Mouse (Mus musculus): ENCODE measurements around the gene Nrip3. TPM values are rescaled to one million over a fixed set of nuclear protein-coding genes. Genes with fewer than 3 reads are reported as not detected.

Nrip3 gene
- total RNA-seq (2018; cell fraction: chromatin; rRNA removed): under 1 TPM in 4 of 26 experiments, not detected in 22; 0.17 to 0.53 (median 0.25) TPM
- total RNA-seq (2018; cell fraction: cytosol; rRNA removed): under 1 TPM in 5 of 26 experiments, not detected in 21; 0.03 to 0.09 (median 0.04) TPM
- under 1 TPM in 7 of 26 experiments, not detected in 19; 0.12 to 0.69 (median 0.18) TPM for total RNA-seq (2018; cell fraction: nucleus; rRNA removed)
- not detected in 3 replicates for polyA plus RNA-seq (2018)

- whole genome bisulfite sequencing (ENCODE audit: missing documents): 5% methylated on average over 50 of the region's 52 CpGs
- H3K4me3 ChIP-seq (ENCODE audit: inconsistent target): no peak within 1 kb of the TSS
- H3K36me3 ChIP-seq (ENCODE audit: inconsistent target): no peaks in the 10 kb centered on the region
- H3K27ac ChIP-seq: no peak within 1 kb of the TSS
- no peaks in the 10 kb centered on the region for H3K79me2 ChIP-seq (ENCODE audit: inconsistent target)
Measured at GRCm38 (mm10) chr7:109781470-109782203, at the start of gene Nrip3. Gene Nrip3 (minus strand): TSS chr7:109782025.

- no peak overlapping the region for H3K27ac ChIP-seq
- WGBS (ENCODE audit: missing documents): 96% methylated on average over 2 of the region's 2 CpGs
- no peak overlapping the region for H3K4me3 ChIP-seq (ENCODE audit: inconsistent target)
- H3K36me3 ChIP-seq (ENCODE audit: inconsistent target): no peaks in the 10 kb centered on the region
- H3K79me2 ChIP-seq (ENCODE audit: inconsistent target): no peaks in the 10 kb centered on the region
Measured at GRCm38 (mm10) chr7:109831376-109831775, 49.6 kb upstream of the Nrip3 start.

GRCm38 (mm10) chr7:109826911-109827310 lies 45.1 kb upstream of the Nrip3 start:
- Histone ChIP-seq H3K36me3 (ENCODE audit: inconsistent target) (no peaks in the 10 kb centered on the region), H3K4me3 (ENCODE audit: inconsistent target) (no peak overlapping the region), H3K27ac (no peak overlapping the region), H3K79me2 (ENCODE audit: inconsistent target) (no peaks in the 10 kb centered on the region)
- WGBS (ENCODE audit: missing documents): 92% methylated on average over 8 of the region's 8 CpGs

GRCm38 (mm10) chr7:109825293-109825692 lies 43.5 kb upstream of the Nrip3 start:
- H3K79me2 ChIP-seq (ENCODE audit: inconsistent target): no peaks in the 10 kb centered on the region
- WGBS (ENCODE audit: missing documents): 90% methylated on average over 14 of the region's 14 CpGs
- H3K36me3 ChIP-seq (ENCODE audit: inconsistent target): no peaks in the 10 kb centered on the region
- no peak overlapping the region for H3K4me3 ChIP-seq (ENCODE audit: inconsistent target)
- no peak overlapping the region for H3K27ac ChIP-seq

- no peak overlapping the region for H3K27ac ChIP-seq
- WGBS (ENCODE audit: missing documents): 90% methylated on average over 4 of the region's 4 CpGs
Measured at GRCm38 (mm10) chr7:109818600-109818999, 36.8 kb upstream of the Nrip3 start.

GRCm38 (mm10) chr7:109817954-109818353 lies 36.1 kb upstream of the Nrip3 start:
- Histone ChIP-seq H3K27ac (no peak overlapping the region), H3K79me2 (ENCODE audit: inconsistent target) (no peaks in the 10 kb centered on the region)

More at GRCm38 (mm10) chr7:109818600-109818999, 36.8 kb upstream of the Nrip3 start:
- Histone ChIP-seq H3K36me3 (ENCODE audit: inconsistent target) (no peaks in the 10 kb centered on the region), H3K79me2 (ENCODE audit: inconsistent target) (no peaks in the 10 kb centered on the region), H3K4me3 (ENCODE audit: inconsistent target) (no peak overlapping the region)

GRCm38 (mm10) chr7:109813330-109814140 lies 31.7 kb upstream of the Nrip3 start:
- H3K79me2 ChIP-seq (ENCODE audit: inconsistent target): no peaks in the 10 kb centered on the region
- H3K36me3 ChIP-seq (ENCODE audit: inconsistent target): no peaks in the 10 kb centered on the region
- H3K27ac ChIP-seq: no peak overlapping the region
- no peak overlapping the region for H3K4me3 ChIP-seq (ENCODE audit: inconsistent target)
- 92% methylated on average over 4 of the region's 4 CpGs for WGBS (ENCODE audit: missing documents)

More at GRCm38 (mm10) chr7:109817954-109818353, 36.1 kb upstream of the Nrip3 start:
- H3K36me3 ChIP-seq (ENCODE audit: inconsistent target): no peaks in the 10 kb centered on the region
- H3K4me3 ChIP-seq (ENCODE audit: inconsistent target): no peak overlapping the region

- WGBS (ENCODE audit: missing documents): 49% methylated on average over 8 of the region's 8 CpGs
- H3K36me3 ChIP-seq (ENCODE audit: inconsistent target): no peaks in the 10 kb centered on the region
- H3K27ac ChIP-seq: no peak overlapping the region
- H3K79me2 ChIP-seq (ENCODE audit: inconsistent target): no peaks in the 10 kb centered on the region
- no peak overlapping the region for H3K4me3 ChIP-seq (ENCODE audit: inconsistent target)
Measured at GRCm38 (mm10) chr7:109807616-109808485, 26.0 kb upstream of the Nrip3 start.

GRCm38 (mm10) chr7:109804843-109805242 lies 23.0 kb upstream of the Nrip3 start:
- 54% methylated on average over 6 of the region's 6 CpGs for whole genome bisulfite sequencing (ENCODE audit: missing documents)
- Histone ChIP-seq H3K27ac (no peak overlapping the region), H3K79me2 (ENCODE audit: inconsistent target) (no peaks in the 10 kb centered on the region), H3K36me3 (ENCODE audit: inconsistent target) (no peaks in the 10 kb centered on the region), H3K4me3 (ENCODE audit: inconsistent target) (no peak overlapping the region)

- H3K79me2 ChIP-seq (ENCODE audit: inconsistent target): no peaks in the 10 kb centered on the region
Measured at GRCm38 (mm10) chr7:109804355-109804754, 22.5 kb upstream of the Nrip3 start.

GRCm38 (mm10) chr7:109803516-109803915 lies 21.7 kb upstream of the Nrip3 start:
- WGBS (ENCODE audit: missing documents): 67% methylated on average over 1 of the region's 1 CpGs
- Histone ChIP-seq H3K4me3 (ENCODE audit: inconsistent target) (no peak overlapping the region), H3K79me2 (ENCODE audit: inconsistent target) (no peaks in the 10 kb centered on the region), H3K36me3 (ENCODE audit: inconsistent target) (no peaks in the 10 kb centered on the region), H3K27ac (no peak overlapping the region)

More at GRCm38 (mm10) chr7:109804355-109804754, 22.5 kb upstream of the Nrip3 start:
- 87% methylated on average over 6 of the region's 6 CpGs for WGBS (ENCODE audit: missing documents)
- Histone ChIP-seq H3K4me3 (ENCODE audit: inconsistent target) (no peak overlapping the region), H3K27ac (no peak overlapping the region), H3K36me3 (ENCODE audit: inconsistent target) (no peaks in the 10 kb centered on the region)

GRCm38 (mm10) chr7:109800626-109801025 lies 18.8 kb upstream of the Nrip3 start:
- no peak overlapping the region for H3K4me3 ChIP-seq (ENCODE audit: inconsistent target)
- 94% methylated on average over 4 of the region's 4 CpGs for WGBS (ENCODE audit: missing documents)
- H3K27ac ChIP-seq: no peak overlapping the region
- H3K36me3 ChIP-seq (ENCODE audit: inconsistent target): no peaks in the 10 kb centered on the region
- no peaks in the 10 kb centered on the region for H3K79me2 ChIP-seq (ENCODE audit: inconsistent target)

GRCm38 (mm10) chr7:109799168-109799567 lies 17.3 kb upstream of the Nrip3 start:
- WGBS (ENCODE audit: missing documents): 84% methylated on average over 11 of the region's 11 CpGs
- Histone ChIP-seq H3K79me2 (ENCODE audit: inconsistent target) (no peaks in the 10 kb centered on the region), H3K27ac (no peak overlapping the region), H3K36me3 (ENCODE audit: inconsistent target) (no peaks in the 10 kb centered on the region), H3K4me3 (ENCODE audit: inconsistent target) (no peak overlapping the region)

- no peak overlapping the region for H3K27ac ChIP-seq
- H3K36me3 ChIP-seq (ENCODE audit: inconsistent target): no peaks in the 10 kb centered on the region
- no peaks in the 10 kb centered on the region for H3K79me2 ChIP-seq (ENCODE audit: inconsistent target)
- no peak overlapping the region for H3K4me3 ChIP-seq (ENCODE audit: inconsistent target)
- WGBS (ENCODE audit: missing documents): 79% methylated on average over 5 of the region's 5 CpGs
Measured at GRCm38 (mm10) chr7:109795564-109795963, 13.7 kb upstream of the Nrip3 start.
